Mouse (Mus musculus): ENCODE measurements around the gene Wars2.

DNA sequence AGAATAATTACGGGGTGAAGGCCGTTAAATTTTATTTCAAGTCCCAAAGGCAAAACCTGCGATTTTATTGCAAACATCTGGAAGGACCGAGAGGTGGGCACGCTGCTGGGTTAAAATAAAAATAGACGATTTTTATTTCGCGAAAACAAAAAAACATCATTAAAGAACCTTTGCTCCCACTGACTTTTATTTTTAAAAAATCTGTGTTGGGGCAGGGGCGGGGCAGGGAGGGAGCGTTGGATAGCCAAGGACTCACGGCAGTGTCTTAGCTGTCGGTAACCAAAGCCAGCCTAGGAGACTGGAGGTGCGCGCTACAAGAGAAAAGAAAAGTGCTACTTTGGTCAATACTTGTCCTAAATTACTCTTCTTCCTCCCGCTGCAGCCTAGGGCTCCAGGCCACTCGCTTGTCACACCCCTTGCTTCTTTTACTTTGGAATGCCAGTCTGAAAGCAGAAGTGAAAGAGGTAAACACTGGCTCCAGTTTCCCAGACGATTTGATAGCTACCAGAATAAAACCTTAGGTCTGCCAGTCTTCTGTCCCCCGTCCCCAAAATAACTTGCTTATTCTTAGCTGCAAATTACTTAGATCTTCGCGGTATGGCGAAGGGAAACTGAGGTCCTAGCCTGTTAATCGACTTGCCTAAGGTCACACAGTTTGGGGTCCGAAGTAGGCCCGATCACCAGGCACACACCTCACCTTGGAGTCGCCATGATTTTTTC, 108.1 kb downstream of the Wars2 start:
- TF ChIP-seq GATA1 (IDR thresholded peaks at IDR 0.05; ENCODE audit: low read length) (no peak), TAL1 (IDR thresholded peaks at IDR 0.05; ENCODE audit: low read length) (no peak)

Measured in erythroblast, embryonic 14.5 days (primary cell).